Mouse (Mus musculus) stomach, adult 2 months (tissue): ENCODE measurements around the gene Polr2c. TPM values are rescaled to one million over a fixed set of nuclear protein-coding genes. Genes with fewer than 3 reads are reported as not detected.

Source experiments
- polyA plus RNA-seq: library from polyadenylated mRNA; depleted of rRNA; stranded (reverse); fragments of >200 nt; gene quantifications from 2 replicates; pipeline ENCODE4 v1.2.3, GENCODE M21; 2012; rRNA removed

The Polr2c gene
- polyA plus RNA-seq = 25.0 and 28.4 TPM in 2 replicates

DNA sequence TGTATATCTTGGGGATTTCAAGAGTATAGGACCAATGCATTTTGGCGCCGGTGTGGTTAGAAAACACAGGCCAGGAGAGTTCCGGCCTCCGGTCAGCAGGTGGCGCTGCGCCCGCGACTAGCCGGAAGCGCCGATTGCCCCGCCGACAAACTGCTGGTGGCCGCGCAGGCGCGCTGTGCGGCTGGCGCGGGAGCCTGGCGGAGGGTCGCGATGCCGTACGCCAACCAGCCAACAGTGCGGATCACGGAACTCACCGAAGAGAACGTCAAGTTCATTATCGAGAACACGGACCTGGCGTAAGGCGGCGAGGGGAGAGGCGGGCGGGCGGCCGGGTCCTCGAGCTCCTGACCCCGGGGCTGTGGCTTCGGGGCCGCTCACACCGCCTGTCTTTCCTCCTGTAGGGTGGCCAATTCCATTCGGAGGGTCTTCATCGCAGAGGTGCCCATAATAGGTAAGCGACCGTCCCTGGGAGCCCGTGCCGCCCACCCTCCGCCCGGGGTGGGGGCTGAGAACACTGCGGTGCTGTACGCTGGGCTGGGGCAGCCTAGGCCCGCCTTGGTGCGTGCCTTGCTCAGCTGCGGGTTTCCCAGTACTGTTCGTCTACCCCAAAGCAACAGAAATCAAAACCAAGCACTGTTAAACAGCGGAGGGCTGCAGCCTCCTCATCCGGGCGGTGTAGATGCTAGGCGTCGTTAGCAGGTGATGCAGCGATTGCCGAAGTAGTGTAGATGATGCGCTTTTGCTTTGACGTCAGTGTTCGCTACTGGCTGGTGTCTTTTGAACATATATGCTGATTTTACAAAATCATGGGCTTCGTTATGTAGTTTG, at the start of gene Polr2c:
Gene Polr2c, plus strand, starts transcription at position 105 of the 828 bp plus-strand sequence.

DNA sequence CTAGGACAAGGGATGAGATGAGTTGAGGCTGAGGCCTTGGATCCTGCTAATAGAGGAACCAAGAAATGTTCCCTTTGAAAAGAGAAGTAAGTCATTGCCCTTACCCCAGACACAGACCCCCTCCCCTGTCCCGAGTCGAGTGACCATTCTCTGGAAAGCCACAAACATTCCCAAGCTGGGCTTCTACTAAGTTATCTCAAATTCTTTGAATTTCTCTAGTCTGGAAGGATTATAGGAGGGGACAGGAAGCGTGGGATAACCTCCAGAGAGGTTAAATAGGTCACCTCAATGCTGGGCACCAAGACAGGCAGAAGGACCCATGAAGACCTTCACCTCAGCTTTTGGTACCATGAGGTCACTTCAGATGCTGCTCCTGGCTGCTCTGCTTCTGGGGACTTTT, 47.1 kb upstream of the Polr2c start, which contains the start of gene Ccl17:
Gene Ccl17, plus strand, starts transcription at position 301 of the 400 bp plus-strand sequence.

DNA sequence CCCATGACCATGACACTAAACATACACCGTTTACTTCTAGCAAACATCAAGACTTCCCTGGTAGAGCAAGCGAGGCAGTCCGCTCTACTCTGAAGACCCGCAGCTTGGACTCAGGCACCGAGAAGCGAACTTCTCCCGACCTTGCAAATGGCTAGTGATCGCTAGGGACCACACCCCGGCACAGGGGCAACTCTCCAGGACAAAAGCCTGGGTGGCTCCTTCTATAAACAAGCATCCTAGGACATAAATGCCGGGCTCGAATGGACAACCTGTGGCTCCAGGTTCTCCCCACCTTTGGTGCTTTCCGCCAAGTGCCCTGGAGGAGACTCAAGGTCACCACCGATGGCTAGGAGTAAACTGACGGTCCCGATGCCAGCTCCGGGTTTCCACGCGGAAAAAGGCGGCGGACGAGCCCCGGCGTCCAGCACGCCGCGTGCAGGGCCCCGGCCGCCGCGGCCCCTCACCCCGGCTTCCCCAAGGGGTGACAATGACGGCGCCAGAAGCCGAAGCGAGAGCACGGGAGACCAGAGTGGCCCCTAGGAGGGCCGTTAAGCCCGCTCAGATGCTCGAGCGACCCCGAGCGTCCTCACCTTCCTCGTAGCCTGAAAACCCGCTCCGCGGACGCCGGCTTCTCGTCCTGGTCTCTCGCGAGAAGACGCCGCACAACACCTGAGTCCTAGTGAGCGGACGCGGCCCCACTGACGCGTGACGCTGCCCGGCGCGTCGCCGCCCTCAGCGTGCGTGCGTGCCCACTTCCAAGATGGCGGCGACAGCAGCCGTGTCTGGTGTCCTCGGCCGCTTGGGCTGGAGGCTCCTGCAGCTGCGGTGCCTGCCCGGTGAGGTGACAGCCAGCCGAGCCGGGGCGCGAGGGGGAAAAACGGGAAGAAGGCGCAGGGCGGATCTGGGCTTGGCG, 19.3 kb upstream of the Polr2c start, which contains the start of the genes Coq9 and Ciapin1:
Gene Coq9, plus strand, starts transcription at position 660 of the 913 bp plus-strand sequence.
Gene Ciapin1, minus strand, starts transcription at position 697 of the 913 bp plus-strand sequence.

DNA sequence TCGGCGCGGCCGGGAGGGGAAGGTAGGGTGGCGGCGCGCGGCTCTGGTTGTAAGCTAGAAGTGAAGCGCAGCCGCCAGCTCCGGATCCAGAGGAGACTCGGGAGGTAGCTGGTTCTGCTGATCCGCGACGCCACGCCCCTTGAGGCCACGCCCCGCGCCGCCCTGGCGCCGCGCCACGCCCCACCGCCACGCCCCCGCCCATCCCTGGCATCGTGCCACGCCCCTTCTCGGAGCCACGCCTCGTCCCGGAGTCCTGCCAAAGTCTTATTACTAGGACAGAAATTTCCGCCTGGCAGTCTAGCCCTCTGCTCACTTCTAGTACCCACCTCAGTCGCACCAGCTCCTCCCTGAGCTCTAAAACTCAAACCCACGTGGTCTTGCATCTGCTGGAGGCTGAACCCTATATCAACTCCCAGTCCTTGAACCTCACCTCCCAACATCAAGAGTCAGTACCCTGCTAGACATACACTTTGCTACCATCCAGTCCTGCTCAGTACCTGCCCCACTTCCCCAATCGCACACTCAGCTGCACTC, 19.0 kb downstream of the Polr2c start, which contains the start of gene Dok4:
Gene Dok4, minus strand, starts transcription at position 134 of the 534 bp plus-strand sequence.

DNA sequence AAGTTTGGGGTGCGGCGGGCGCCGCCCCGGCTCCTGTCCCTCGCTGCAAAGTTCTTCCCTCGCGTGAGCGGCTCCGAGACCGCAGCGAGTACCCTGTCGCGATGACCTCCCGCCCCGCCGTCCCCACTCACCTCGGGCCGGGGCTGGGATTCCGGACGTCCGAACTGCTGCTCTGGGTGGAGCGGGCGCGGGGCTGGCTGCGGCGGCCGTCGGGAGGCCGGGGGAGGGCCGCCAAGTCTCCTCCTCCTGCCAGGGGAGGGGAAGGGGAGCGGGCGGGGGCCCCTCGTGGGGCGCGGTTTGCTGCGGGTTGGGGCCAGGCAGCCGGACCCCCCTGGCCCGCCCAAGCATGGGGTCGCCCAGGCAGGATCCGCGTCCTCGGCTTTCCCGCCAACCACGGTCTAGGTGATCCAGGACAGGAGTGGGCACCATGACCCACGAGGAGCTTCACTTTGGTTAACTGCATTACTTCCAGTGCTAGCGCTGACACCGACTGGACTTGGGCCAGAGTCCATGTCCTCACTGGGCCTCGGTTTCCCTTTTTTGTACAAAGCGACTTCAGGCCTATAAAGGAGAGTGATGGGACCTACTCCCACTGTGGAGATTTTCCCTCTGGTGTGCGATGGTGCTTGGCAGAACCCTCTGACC, 60.7 kb downstream of the Polr2c start, which contains the start of gene Ccdc102a:
Gene Ccdc102a, minus strand, starts transcription at position 248 of the 645 bp plus-strand sequence.

Other genes starting within 250 kb of the Polr2c start
- 39.1 and 45.9 TPM in 2 replicates for gene Arl2bp, start 190.8 kb upstream of the Polr2c start, polyA plus RNA-seq
- 251 and 277 TPM in 2 replicates for gene Pllp, start 161.2 kb upstream of the Polr2c start, polyA plus RNA-seq
- 0.81 and 1.1 TPM in 2 replicates for gene Ccl22, start 111.9 kb upstream of the Polr2c start, polyA plus RNA-seq
- gene Cx3cl1, start 85.4 kb upstream of the Polr2c start, polyA plus RNA-seq = 24.9 and 32.0 TPM in 2 replicates
- gene Ccl17, start 47.0 kb upstream of the Polr2c start, polyA plus RNA-seq = 0.25 and 0.60 TPM in 2 replicates
- gene Coq9, start 19.1 kb upstream of the Polr2c start, polyA plus RNA-seq = 142 and 188 TPM in 2 replicates
- 36.6 and 43.9 TPM in 2 replicates for gene Ciapin1, start 19.1 kb upstream of the Polr2c start, polyA plus RNA-seq
- 23.7 and 26.4 TPM in 2 replicates for gene Dok4, start 18.9 kb downstream of the Polr2c start, polyA plus RNA-seq
- 7.0 and 11.3 TPM in 2 replicates for gene Ccdc102a, start 60.6 kb downstream of the Polr2c start, polyA plus RNA-seq
- gene Adgrg5, start 66.2 kb downstream of the Polr2c start, polyA plus RNA-seq = 1.0 and 1.4 TPM in 2 replicates
- gene Adgrg1, start 117.3 kb downstream of the Polr2c start, polyA plus RNA-seq = 97.9 and 117 TPM in 2 replicates
- gene Adgrg3, start 160.2 kb downstream of the Polr2c start, polyA plus RNA-seq = 1.7 and 2.5 TPM in 2 replicates
- gene Drc7, start 197.7 kb downstream of the Polr2c start, polyA plus RNA-seq = not detected in 2 replicates
- 9.2 and 10.0 TPM in 2 replicates for gene Katnb1, start 223.7 kb downstream of the Polr2c start, polyA plus RNA-seq